ENCODE assay signal across 10 mouse cellular contexts in the genomic region with DNA sequence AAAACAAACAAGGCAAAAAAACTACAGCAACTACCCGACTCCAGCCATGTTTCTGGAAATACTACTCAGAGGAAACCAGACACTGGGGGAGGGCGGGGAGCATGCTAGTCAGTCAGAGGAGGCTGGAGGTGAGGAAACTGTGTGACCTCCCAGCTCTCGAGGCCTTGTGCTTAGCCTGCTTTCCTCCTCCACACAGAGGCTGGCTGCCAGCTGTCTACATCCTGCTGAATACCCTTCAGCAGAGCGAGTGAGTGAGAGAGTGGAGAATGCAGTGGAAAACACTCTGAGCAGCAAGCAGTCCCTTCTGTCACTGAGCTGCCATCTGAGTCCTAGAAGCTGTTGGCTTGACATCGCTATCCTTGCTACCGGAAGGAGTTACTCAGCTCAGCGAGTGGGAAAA. TPM values are rescaled to one million over a fixed set of nuclear protein-coding genes. Genes with fewer than 3 reads are reported as not detected.
DNase-seq lines count a peak whose midpoint lies in the region; ATAC-seq lines count a peak whose summit lies in the region.
"Had no signal": no experiment of that assay in that cellular context is flagged by ENCODE, and none has a peak within 500 bp of the region (broad histone marks: within the 10 kb centered on the region; RNA-seq: fewer than 3 reads in every experiment).

No protein-coding gene starts in this region.

- peak; percentile 63; the same call in 1 of the 2 replicates for ATAC-seq in stomach, embryonic 15.5 days (ENCODE audit: insufficient read depth, low FRiP score, low read depth)
- ATAC-seq: hindbrain, postnatal 0 days had no signal

- H3K36me3 ChIP-seq in stomach, embryonic 15.5 days = no peaks in the 10 kb centered on the region

- H3K9me3 ChIP-seq in stomach, embryonic 15.5 days = no peaks in the 10 kb centered on the region

- intact Hi-C loops in heart, postnatal 10 days (cut with DNase I) = no loop called here
- intact Hi-C loops in heart, postnatal 36 days (cut with DNase I) = no loop called here

- peak; percentile 38 for DNase-seq in heart, postnatal 10 days
- no peak for DNase-seq in heart, postnatal 36 days
- peak; percentile 25 for DNase-seq in ovary, adult 18-20 months (ENCODE audit: low spot score)
- no peak for DNase-seq in ovary, postnatal 10 days (ENCODE audit: low spot score)
- DNase-seq in layer of hippocampus, adult 8-10 months (ENCODE audit: low spot score in 2 of 2) = peak; percentile 15 to 21
- no peak for DNase-seq in thymus, adult 18-20 months
- no peak for DNase-seq in c-Kit-positive CD71-positive TER-119-positive erythroid progenitor cells, embryonic 14.5 days (ENCODE audit: low spot score)

- no peaks in the 10 kb centered on the region for H3K27me3 ChIP-seq in stomach, embryonic 15.5 days (replicated peaks)

- 49% methylated on average over 7 of the region's 7 CpGs for WGBS in stomach, embryonic 15.5 days

- H3K4me2 ChIP-seq in stomach, embryonic 15.5 days = no peak overlapping the region

- no peak overlapping the region for H3K4me3 ChIP-seq in stomach, embryonic 15.5 days (replicated peaks)

- no peak overlapping the region for H3K27ac ChIP-seq in stomach, embryonic 15.5 days
- H3K27ac ChIP-seq: hindbrain, postnatal 0 days; liver, embryonic 14.5 days had no signal

- no peaks in the 10 kb centered on the region for H3K4me1 ChIP-seq in stomach, embryonic 15.5 days

- no peak overlapping the region for H3K9ac ChIP-seq in stomach, embryonic 15.5 days
- H3K9ac ChIP-seq: liver, embryonic 14.5 days had no signal

RNA-seq across cellular contexts. Expression of a gene that starts 30.2 kb away (rescaled TPM):
- under 1 TPM; 0.20 to 0.26 TPM for total RNA-seq in heart, postnatal 10 days (2021)
- total RNA-seq in heart, postnatal 36 days (2021) = not detected
- under 1 TPM in 1 of 4 experiments, not detected in 3; 0.13 TPM for total RNA-seq in layer of hippocampus, adult 8-10 months (2022)
- 0.36 and 0.49 TPM in 2 replicates for polyA plus RNA-seq in stomach, embryonic 15.5 days (2015; fragmentation: Nextera tagmentation; extraction: Ambion mirVana)
- polyA plus RNA-seq: hindbrain, postnatal 0 days; liver, embryonic 14.5 days had no signal

RNA-seq across cellular contexts. Expression of a gene that starts 44.7 kb away (rescaled TPM):
- 100 to 1,000 TPM; 139 to 142 TPM for total RNA-seq in heart, postnatal 10 days (2021)
- total RNA-seq in heart, postnatal 36 days (2021) = 100 to 1,000 TPM; 231 to 233 TPM
- total RNA-seq in layer of hippocampus, adult 8-10 months (2022) = 100 to 1,000 TPM; 106 to 117 (median 108) TPM
- 41.8 and 44.7 TPM in 2 replicates for polyA plus RNA-seq in stomach, embryonic 15.5 days (2015; fragmentation: Nextera tagmentation; extraction: Ambion mirVana)

Comparison
In these comparisons a context has a peak if more than half of its experiments do, and no peak if none do; other contexts are left out.
1. DNase-seq: peak in heart, postnatal 10 days (2 of 2), ovary, adult 18-20 months (single experiment) and layer of hippocampus, adult 8-10 months (2 of 2); none in heart, postnatal 36 days (0 of 2), ovary, postnatal 10 days (single experiment), thymus, adult 18-20 months (0 of 2) and c-Kit-positive CD71-positive TER-119-positive erythroid progenitor cells, embryonic 14.5 days (single experiment).